Mouse (Mus musculus) intestine, postnatal 0 days (tissue): ENCODE data around the gene Unc5c. TPM values are rescaled to one million over a fixed set of nuclear protein-coding genes. Genes with fewer than 3 reads are reported as not detected.

ENCODE experiments used
- ATAC-seq: fragments of 200-750 bp; cut with Nextera tagmentation; 2 replicates; pipeline ENCODE4 v1.8.0; 2017; ENCODE audit warnings: mild to moderate bottlenecking, moderate TSS enrichment, moderate library complexity
- H3K27ac ChIP-seq: fragments of 300-500 bp; sonication (generic); 2 replicates; pipeline ENCODE4 v1.5.1; 2014; ENCODE audit warnings: mild to moderate bottlenecking, low read depth, low read length, moderate library complexity
- H3K27me3 ChIP-seq: fragments of 300-500 bp; sonication (generic); replicated peaks from 2 replicates; pipeline ENCODE4 v1.6.1; 2014; ENCODE audit warnings: low read length, mixed read lengths; ENCODE audit not compliant: control insufficient read depth, insufficient read depth
- H3K36me3 ChIP-seq: fragments of 300-500 bp; sonication (generic); 2 replicates; pipeline ENCODE4 v1.6.1; 2014; ENCODE audit warnings: mild to moderate bottlenecking, moderate library complexity; ENCODE audit not compliant: control insufficient read depth, insufficient read depth
- H3K4me1 ChIP-seq: fragments of 300-500 bp; sonication (generic); replicated peaks from 2 replicates; pipeline ENCODE4 v1.6.1; 2014; ENCODE audit warnings: antibody characterized with exemption, low read length, mixed read lengths; ENCODE audit not compliant: control insufficient read depth, insufficient read depth
- H3K4me2 ChIP-seq: fragments of 300-500 bp; sonication (generic); replicated peaks from 2 replicates; pipeline ENCODE4 v1.6.1; 2014; ENCODE audit warnings: low read depth, mild to moderate bottlenecking, moderate library complexity
- H3K4me3 ChIP-seq: fragments of 300-500 bp; sonication (generic); 2 replicates; pipeline ENCODE4 v1.5.1; 2014; ENCODE audit warnings: low read depth, low read length
- H3K9ac ChIP-seq: fragments of 300-500 bp; sonication (generic); 2 replicates; pipeline ENCODE4 v1.6.1; 2014; ENCODE audit warnings: mild to moderate bottlenecking, low read depth, low read length
- H3K9me3 ChIP-seq: fragments of 300-500 bp; sonication (generic); 2 replicates; pipeline ENCODE4 v1.6.1; 2016; ENCODE audit warnings: mixed run types; ENCODE audit not compliant: control insufficient read depth
- CTCF ChIP-seq: sonication (generic); IDR thresholded peaks from 2 replicates; pipeline ENCODE4 v1.5.1; 2016; ENCODE audit warnings: low read depth, mild to moderate bottlenecking, control low read depth, antibody characterized with exemption, moderate library complexity
- WGBS: fragments of 180-500 bp; shearing (Covaris S2); extraction: QIAGEN DNeasy Blood & Tissue Kit; methylation state at CpG from one replicate; pipeline ENCODE4 v1.1.7; 2014; 5-methylcytosine and 5-hydroxymethylcytosine counted together
- polyA plus RNA-seq: library from polyadenylated mRNA; unstranded; fragments of >200 nt; fragmentation: Nextera tagmentation; extraction: Ambion mirVana; gene quantifications from 2 replicates; pipeline ENCODE4 v1.2.1, GENCODE M21; 2015

Unc5c gene
- polyA plus RNA-seq, 1 experiment from 2014 or later: 2.1 TPM

GRCm38 (mm10) chr3:141483665-141484431 lies 18.8 kb downstream of the Unc5c start:
- no peak overlapping the region for H3K9ac ChIP-seq
- no peak for ATAC-seq
- H3K27me3 ChIP-seq: no peaks in the 10 kb centered on the region
- H3K36me3 ChIP-seq: no peaks in the 10 kb centered on the region
- H3K4me2 ChIP-seq: no peak overlapping the region
- TF ChIP-seq CTCF: no peak
- H3K4me3 ChIP-seq: no peak overlapping the region
- no peaks in the 10 kb centered on the region for H3K9me3 ChIP-seq
- no peak overlapping the region for H3K27ac ChIP-seq
- WGBS: 57% methylated on average over 2 of the region's 2 CpGs
- H3K4me1 ChIP-seq: 0 out of 2 replicates have a peak, but pooled peaks cover 2% of the 10 kb centered on the region

- no peak for TF ChIP-seq CTCF
- 0 out of 2 replicates have a peak, but pooled peaks cover 2% of the 10 kb centered on the region for H3K4me1 ChIP-seq
These were observed 20.2 kb downstream of the Unc5c start for GRCm38 (mm10) chr3:141485218-141485617.

GRCm38 (mm10) chr3:141490647-141491046 lies 25.6 kb downstream of the Unc5c start:
- Histone ChIP-seq H3K36me3 (no peaks in the 10 kb centered on the region), H3K4me1 (no peaks in the 10 kb centered on the region), H3K27me3 (no peaks in the 10 kb centered on the region), H3K4me2 (no peak overlapping the region), H3K9me3 (no peaks in the 10 kb centered on the region), H3K9ac (no peak overlapping the region), H3K27ac (no peak overlapping the region), H3K4me3 (no peak overlapping the region)
- TF ChIP-seq CTCF: no peak
- no peak for ATAC-seq
- 82% methylated on average over 1 of the region's 1 CpGs for WGBS

More at GRCm38 (mm10) chr3:141485218-141485617, 20.2 kb downstream of the Unc5c start:
- 58% methylated on average over 4 of the region's 4 CpGs for WGBS
- no peak overlapping the region for H3K9ac ChIP-seq
- no peak overlapping the region for H3K4me3 ChIP-seq
- H3K9me3 ChIP-seq: no peaks in the 10 kb centered on the region
- no peak for ATAC-seq
- H3K27me3 ChIP-seq: no peaks in the 10 kb centered on the region
- no peak overlapping the region for H3K4me2 ChIP-seq
- H3K36me3 ChIP-seq: no peaks in the 10 kb centered on the region
- no peak overlapping the region for H3K27ac ChIP-seq

- no peak overlapping the region for H3K4me3 ChIP-seq
- no peak overlapping the region for H3K9ac ChIP-seq
- no peaks in the 10 kb centered on the region for H3K4me1 ChIP-seq
- no peaks in the 10 kb centered on the region for H3K9me3 ChIP-seq
- no peak overlapping the region for H3K27ac ChIP-seq
- ATAC-seq: no peak
- no peaks in the 10 kb centered on the region for H3K27me3 ChIP-seq
- 51% methylated on average over 5 of the region's 5 CpGs for WGBS
- no peak overlapping the region for H3K4me2 ChIP-seq
- H3K36me3 ChIP-seq: no peaks in the 10 kb centered on the region
- TF ChIP-seq CTCF: no peak
These were observed 26.4 kb downstream of the Unc5c start for GRCm38 (mm10) chr3:141491272-141491950.

DNA sequence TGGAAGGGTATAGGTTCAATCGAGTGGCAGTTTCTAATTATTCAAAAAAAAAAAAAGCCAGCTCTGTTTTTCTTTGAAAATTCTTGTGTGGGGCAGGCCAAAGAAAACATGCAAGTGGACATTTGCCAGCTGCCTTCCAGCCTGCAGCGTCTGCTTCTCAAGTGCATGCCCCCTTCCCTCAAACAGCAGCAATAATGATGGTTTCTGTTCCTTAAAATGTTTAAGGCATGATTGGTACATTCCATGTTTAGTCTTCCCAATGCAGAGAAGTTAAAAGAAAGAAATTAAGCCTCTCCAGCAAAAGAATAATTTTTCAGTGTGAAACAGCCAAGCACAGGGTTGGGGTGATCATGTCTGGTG lies 26.9 kb downstream of the Unc5c start:
- ATAC-seq: no peak
- Histone ChIP-seq H3K4me1 (no peaks in the 10 kb centered on the region), H3K9me3 (no peaks in the 10 kb centered on the region), H3K27ac (no peak overlapping the region), H3K9ac (no peak overlapping the region), H3K4me2 (no peak overlapping the region), H3K4me3 (no peak overlapping the region), H3K36me3 (no peaks in the 10 kb centered on the region), H3K27me3 (no peaks in the 10 kb centered on the region)
- 42% methylated on average over 2 of the region's 2 CpGs for WGBS
- no peak for TF ChIP-seq CTCF

DNA sequence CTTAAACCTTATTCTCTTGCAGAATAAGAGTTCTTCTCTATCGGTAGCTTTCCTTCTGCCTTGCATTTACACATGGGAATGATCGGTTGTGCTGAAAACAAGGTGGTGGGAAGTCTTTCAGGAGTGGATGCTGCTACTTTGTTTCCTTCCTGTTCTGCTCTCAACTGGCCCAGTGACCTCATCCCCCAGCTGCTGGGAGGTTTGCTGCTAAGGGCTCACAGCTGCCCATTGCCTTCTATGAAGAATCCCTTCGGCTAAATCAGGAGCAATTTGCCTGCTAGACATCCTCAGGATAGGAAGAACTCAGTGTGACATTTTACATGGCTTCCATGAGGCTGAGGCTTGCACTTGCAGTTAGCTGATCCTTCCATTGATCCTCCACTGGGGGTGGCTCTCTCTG lies 28.0 kb downstream of the Unc5c start:
- no peak for ATAC-seq
- Histone ChIP-seq H3K4me1 (no peaks in the 10 kb centered on the region), H3K9ac (no peak overlapping the region), H3K27me3 (no peaks in the 10 kb centered on the region), H3K4me2 (no peak overlapping the region), H3K9me3 (no peaks in the 10 kb centered on the region), H3K27ac (no peak overlapping the region), H3K36me3 (no peaks in the 10 kb centered on the region), H3K4me3 (no peak overlapping the region)
- no peak for TF ChIP-seq CTCF
- 46% methylated on average over 3 of the region's 3 CpGs for WGBS
